Mouse (Mus musculus): ENCODE data around the gene Ndufaf8. TPM values are rescaled to one million over a fixed set of nuclear protein-coding genes. Genes with fewer than 3 reads are reported as not detected.

The Ndufaf8 gene
- polyA plus RNA-seq, 1 experiment from 2014 or later = 63.4 TPM

- TF ChIP-seq CTCF (IDR thresholded peaks at IDR 0.05; ENCODE audit: low read depth) (peak; percentile 92), EP300 (IDR thresholded peaks at IDR 0.05; ENCODE audit: low read depth) (no peak)
- ATAC-seq = no peak
- DNase-seq = peak; percentile 74
- H3K9ac ChIP-seq (replicated peaks) = no peak overlapping the region; the same call in 1 of the 2 replicates
- peaks cover 14% of the 10 kb centered on the region for H3K4me1 ChIP-seq (ENCODE audit: insufficient read depth)
- peaks cover 28% of the 10 kb centered on the region for H3K36me3 ChIP-seq (replicated peaks; ENCODE audit: insufficient read depth, low read length)
- no peaks in the 10 kb centered on the region for H3K9me3 ChIP-seq (ENCODE audit: low read length)
- no peak overlapping the region for H3K4me3 ChIP-seq (ENCODE audit: low read depth, low read length)
- WGBS (ENCODE audit: insufficient replicate concordance) = 4% methylated on average over 3 of the region's 3 CpGs
- no peak overlapping the region for H3K4me2 ChIP-seq (ENCODE audit: low read depth, low read length)
- H3K27me3 ChIP-seq (ENCODE audit: insufficient read depth, low read length) = no peaks in the 10 kb centered on the region
- no peak overlapping the region for H3K27ac ChIP-seq (ENCODE audit: low read depth)
Observed at GRCm38 (mm10) chr11:120101036-120101435, 2.3 kb downstream of the Ndufaf8 start.

GRCm38 (mm10) chr11:120103431-120103997 lies 4.8 kb downstream of the Ndufaf8 start:
- Histone ChIP-seq H3K9ac (replicated peaks) (no peak overlapping the region), H3K27me3 (ENCODE audit: insufficient read depth, low read length) (no peaks in the 10 kb centered on the region), H3K4me2 (ENCODE audit: low read depth, low read length) (no peak overlapping the region), H3K4me3 (ENCODE audit: low read depth, low read length) (no peak overlapping the region), H3K9me3 (ENCODE audit: low read length) (no peaks in the 10 kb centered on the region), H3K36me3 (replicated peaks; ENCODE audit: insufficient read depth, low read length) (peaks cover 46% of the 10 kb centered on the region), H3K27ac (ENCODE audit: low read depth) (no peak overlapping the region), H3K4me1 (ENCODE audit: insufficient read depth) (peaks cover 7% of the 10 kb centered on the region; the same call in 1 of the 2 replicates)
- DNase-seq (no peak), ATAC-seq (no peak)
- TF ChIP-seq EP300 (IDR thresholded peaks at IDR 0.05; ENCODE audit: low read depth) (no peak), CTCF (IDR thresholded peaks at IDR 0.05; ENCODE audit: low read depth) (no peak)
- 60% methylated on average over 3 of the region's 3 CpGs for WGBS (ENCODE audit: insufficient replicate concordance)

- Histone ChIP-seq H3K4me3 (ENCODE audit: low read depth, low read length) (no peak overlapping the region), H3K27ac (ENCODE audit: low read depth) (no peak overlapping the region), H3K9ac (replicated peaks) (no peak overlapping the region), H3K4me1 (ENCODE audit: insufficient read depth) (no peaks in the 10 kb centered on the region), H3K9me3 (ENCODE audit: low read length) (no peaks in the 10 kb centered on the region), H3K36me3 (replicated peaks; ENCODE audit: insufficient read depth, low read length) (peaks cover 64% of the 10 kb centered on the region), H3K27me3 (ENCODE audit: insufficient read depth, low read length) (no peaks in the 10 kb centered on the region), H3K4me2 (ENCODE audit: low read depth, low read length) (no peak overlapping the region)
- no peak for TF ChIP-seq EP300 (IDR thresholded peaks at IDR 0.05; ENCODE audit: low read depth)
- no peak for TF ChIP-seq CTCF (IDR thresholded peaks at IDR 0.05; ENCODE audit: low read depth)
- 80% methylated on average over 2 of the region's 2 CpGs for WGBS (ENCODE audit: insufficient replicate concordance)
- ATAC-seq (no peak), DNase-seq (no peak)
Observed at GRCm38 (mm10) chr11:120107026-120107425, 8.3 kb downstream of the Ndufaf8 start.

- no peaks in the 10 kb centered on the region for H3K27me3 ChIP-seq (ENCODE audit: insufficient read depth, low read length)
- no peaks in the 10 kb centered on the region for H3K9me3 ChIP-seq (ENCODE audit: low read length)
- H3K27ac ChIP-seq (ENCODE audit: low read depth) = no peak overlapping the region
- H3K4me1 ChIP-seq (ENCODE audit: insufficient read depth) = no peaks in the 10 kb centered on the region
- WGBS (ENCODE audit: insufficient replicate concordance) = 92% methylated on average over 9 of the region's 9 CpGs
- H3K36me3 ChIP-seq (replicated peaks; ENCODE audit: insufficient read depth, low read length) = peaks cover 69% of the 10 kb centered on the region
- H3K4me2 ChIP-seq (ENCODE audit: low read depth, low read length) = no peak overlapping the region
- DNase-seq = no peak
- ATAC-seq = no peak
- H3K9ac ChIP-seq (replicated peaks) = no peak overlapping the region; the same call in 1 of the 2 replicates
- TF ChIP-seq CTCF (IDR thresholded peaks at IDR 0.05; ENCODE audit: low read depth) (no peak), EP300 (IDR thresholded peaks at IDR 0.05; ENCODE audit: low read depth) (no peak)
- H3K4me3 ChIP-seq (ENCODE audit: low read depth, low read length) = no peak overlapping the region
Observed at GRCm38 (mm10) chr11:120107796-120108195, 9.1 kb downstream of the Ndufaf8 start.

GRCm38 (mm10) chr11:120109558-120110210 lies 11.0 kb downstream of the Ndufaf8 start:
- Histone ChIP-seq H3K9me3 (ENCODE audit: low read length) (no peaks in the 10 kb centered on the region), H3K4me3 (ENCODE audit: low read depth, low read length) (no peak overlapping the region), H3K4me1 (ENCODE audit: insufficient read depth) (no peaks in the 10 kb centered on the region), H3K9ac (replicated peaks) (no peak overlapping the region), H3K27me3 (ENCODE audit: insufficient read depth, low read length) (no peaks in the 10 kb centered on the region), H3K36me3 (replicated peaks; ENCODE audit: insufficient read depth, low read length) (peaks cover 67% of the 10 kb centered on the region), H3K4me2 (ENCODE audit: low read depth, low read length) (no peak overlapping the region), H3K27ac (ENCODE audit: low read depth) (no peak overlapping the region)
- ATAC-seq = no peak
- DNase-seq = no peak
- TF ChIP-seq EP300 (IDR thresholded peaks at IDR 0.05; ENCODE audit: low read depth) (no peak), CTCF (IDR thresholded peaks at IDR 0.05; ENCODE audit: low read depth) (no peak)
- 88% methylated on average over 14 of the region's 14 CpGs for WGBS (ENCODE audit: insufficient replicate concordance)

- 76% methylated on average over 7 of the region's 7 CpGs for WGBS (ENCODE audit: insufficient replicate concordance)
- no peak for TF ChIP-seq EP300 (IDR thresholded peaks at IDR 0.05; ENCODE audit: low read depth)
- TF ChIP-seq CTCF (IDR thresholded peaks at IDR 0.05; ENCODE audit: low read depth) = peak; percentile 40
- H3K9ac ChIP-seq (replicated peaks) = no peak overlapping the region
- no peak overlapping the region for H3K4me3 ChIP-seq (ENCODE audit: low read depth, low read length)
- H3K4me2 ChIP-seq (ENCODE audit: low read depth, low read length) = no peak overlapping the region
- H3K27me3 ChIP-seq (ENCODE audit: insufficient read depth, low read length) = no peaks in the 10 kb centered on the region
- no peaks in the 10 kb centered on the region for H3K9me3 ChIP-seq (ENCODE audit: low read length)
- no peaks in the 10 kb centered on the region for H3K4me1 ChIP-seq (ENCODE audit: insufficient read depth)
- H3K36me3 ChIP-seq (replicated peaks; ENCODE audit: insufficient read depth, low read length) = peaks cover 67% of the 10 kb centered on the region
- DNase-seq = no peak
- H3K27ac ChIP-seq (ENCODE audit: low read depth) = no peak overlapping the region
- no peak for ATAC-seq
Observed at GRCm38 (mm10) chr11:120110554-120110953, 11.8 kb downstream of the Ndufaf8 start.
